In the genomic region with DNA sequence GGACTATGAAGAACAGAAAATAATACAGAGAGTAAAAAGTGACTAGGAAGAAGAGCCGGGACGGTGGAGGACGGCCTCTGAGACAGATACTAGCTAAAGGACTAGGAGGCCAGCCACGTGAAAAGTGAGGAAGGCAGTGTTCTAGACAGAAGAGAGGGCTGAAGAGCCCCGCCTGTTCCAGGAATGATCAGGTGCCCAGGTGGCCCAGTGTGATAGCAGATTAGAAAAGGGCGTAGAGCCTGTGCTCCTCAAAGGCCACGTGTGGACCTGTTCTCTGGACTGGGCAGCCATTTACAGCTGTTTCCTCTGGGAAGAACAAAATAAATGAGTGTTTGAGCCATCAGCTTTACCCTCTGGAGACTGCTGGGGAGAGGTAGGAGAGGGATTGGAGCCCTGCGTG, we compare ENCODE assay signal across 11 mouse cellular contexts. TPM values are rescaled to one million over a fixed set of nuclear protein-coding genes. Genes with fewer than 3 reads are reported as not detected.
DNase-seq lines count a peak whose midpoint lies in the region; ATAC-seq and TF ChIP-seq lines count a peak whose summit lies in the region.
"Had no signal": no experiment of that assay in that cellular context is flagged by ENCODE, and none has a peak within 500 bp of the region (broad histone marks: within the 10 kb centered on the region; RNA-seq: fewer than 3 reads in every experiment).

No protein-coding gene starts in this region.

- peaks cover 22% of the 10 kb centered on the region for H3K4me1 ChIP-seq in G1E (ENCODE audit: insufficient read depth, low read depth, low read length)
- H3K4me1 ChIP-seq in intestine, postnatal 0 days (replicated peaks; ENCODE audit: control insufficient read depth, insufficient read depth, low read length), result no peaks in the 10 kb centered on the region
- H3K4me1 ChIP-seq in midbrain, embryonic 13.5 days (replicated peaks), result no peaks in the 10 kb centered on the region
- H3K4me1 ChIP-seq: hindbrain, embryonic 15.5 days had no signal

- H3K9ac ChIP-seq in intestine, postnatal 0 days (ENCODE audit: low read depth, low read length), result 0 out of 2 replicates have a peak overlapping the region, but pooled peaks have one; percentile 3
- no peak overlapping the region for H3K9ac ChIP-seq in midbrain, embryonic 13.5 days (replicated peaks)
- H3K9ac ChIP-seq: hindbrain, embryonic 15.5 days had no signal

- no peak for TF ChIP-seq CTCF in G1E (IDR thresholded peaks at IDR 0.05; ENCODE audit: low read depth, low read length)
- no peak for TF ChIP-seq CTCF in intestine, postnatal 0 days (IDR thresholded peaks at IDR 0.05; ENCODE audit: low read depth)

- peak; percentile 81 for ATAC-seq in G1E (ENCODE audit: extremely low read depth, insufficient number of reproducible peaks, low FRiP score, poor library complexity, severe bottlenecking)
- peak; percentile 82 for ATAC-seq in intestine, postnatal 0 days
- ATAC-seq in midbrain, embryonic 13.5 days, result no peak

- no peak overlapping the region for H3K4me2 ChIP-seq in intestine, postnatal 0 days (replicated peaks; ENCODE audit: low read depth)
- no peak overlapping the region for H3K4me2 ChIP-seq in midbrain, embryonic 13.5 days (replicated peaks)
- H3K4me2 ChIP-seq: hindbrain, embryonic 15.5 days had no signal

- peaks cover 18% of the 10 kb centered on the region for H3K36me3 ChIP-seq in G1E (replicated peaks)
- 0 out of 2 replicates have a peak, but pooled peaks cover 2% of the 10 kb centered on the region for H3K36me3 ChIP-seq in intestine, postnatal 0 days (ENCODE audit: control insufficient read depth, insufficient read depth)
- no peaks in the 10 kb centered on the region for H3K36me3 ChIP-seq in midbrain, embryonic 13.5 days
- H3K36me3 ChIP-seq: hindbrain, embryonic 15.5 days had no signal

- no peaks in the 10 kb centered on the region for H3K27me3 ChIP-seq in G1E (ENCODE audit: insufficient read depth, low read length)
- no peaks in the 10 kb centered on the region for H3K27me3 ChIP-seq in intestine, postnatal 0 days (replicated peaks; ENCODE audit: control insufficient read depth, insufficient read depth, low read length)
- H3K27me3 ChIP-seq in midbrain, embryonic 13.5 days, result no peaks in the 10 kb centered on the region
- H3K27me3 ChIP-seq: hindbrain, embryonic 15.5 days; megakaryocyte, embryonic 14.5 days had no signal

- H3K9me3 ChIP-seq in G1E (replicated peaks), result no peaks in the 10 kb centered on the region
- no peaks in the 10 kb centered on the region for H3K9me3 ChIP-seq in intestine, postnatal 0 days (ENCODE audit: control insufficient read depth)
- no peaks in the 10 kb centered on the region for H3K9me3 ChIP-seq in midbrain, embryonic 13.5 days
- H3K9me3 ChIP-seq: hindbrain, embryonic 15.5 days; megakaryocyte, embryonic 14.5 days had no signal

- intact Hi-C loops in left cerebral cortex, postnatal 14 days (cut with DNase I), result no loop called here

- WGBS in intestine, postnatal 0 days, result 56% methylated on average over 8 of the region's 8 CpGs
- 72% methylated on average over 8 of the region's 8 CpGs for WGBS in midbrain, embryonic 13.5 days

- H3K27ac ChIP-seq in intestine, postnatal 0 days (ENCODE audit: low read depth, low read length), result no peak overlapping the region
- no peak overlapping the region for H3K27ac ChIP-seq in midbrain, embryonic 13.5 days
- H3K27ac ChIP-seq: hindbrain, embryonic 15.5 days had no signal

- peak; percentile 11 for DNase-seq in G1E (ENCODE audit: low spot score)
- peak; percentile 30 for DNase-seq in R1 (ENCODE audit: low read depth, low spot score)
- peak; percentile 51 to 59 for DNase-seq in spleen, postnatal 14 days (ENCODE audit: low spot score in 2 of 2)
- no peak for DNase-seq in retina, postnatal 1 day
- no peak for DNase-seq in left cerebral cortex, postnatal 14 days (ENCODE audit: low spot score in 2 of 2)
- DNase-seq: kidney, postnatal 14 days; lung, adult 18-20 months had no signal

- H3K4me3 ChIP-seq in G1E (ENCODE audit: low read depth, low read length), result peak overlapping the region; percentile 16; the same call in 1 of the 2 replicates
- H3K4me3 ChIP-seq in intestine, postnatal 0 days (ENCODE audit: low read depth, low read length), result no peak overlapping the region
- no peak overlapping the region for H3K4me3 ChIP-seq in midbrain, embryonic 13.5 days (replicated peaks)
- H3K4me3 ChIP-seq: hindbrain, embryonic 15.5 days; megakaryocyte, embryonic 14.5 days had no signal

RNA-seq across cellular contexts. Expression of a gene that starts 49.8 kb away (rescaled TPM):
- total RNA-seq in G1E (2014; fragmentation: Nextera tagmentation) (51.2 and 146 TPM in 2 replicates), G1E (2017) (15.3 and 24.5 TPM in 2 replicates)
- polyA plus RNA-seq in G1E (2012), result 10.0 and 14.2 TPM in 2 replicates
- 6.5 and 8.9 TPM in 2 replicates for polyA plus RNA-seq in intestine, postnatal 0 days (2015; fragmentation: Nextera tagmentation; extraction: Ambion mirVana)
- 100 to 1,000 TPM; 127 to 131 TPM for total RNA-seq in left cerebral cortex, postnatal 14 days (2021)
- 48.7 and 51.0 TPM in 2 replicates for polyA plus RNA-seq in midbrain, embryonic 13.5 days (2015; fragmentation: Nextera tagmentation; extraction: Ambion mirVana)

Comparison
In these comparisons a context has a peak if more than half of its experiments do, and no peak if none do; other contexts are left out.
1. DNase-seq: peak in G1E (single experiment), R1 (single experiment) and spleen, postnatal 14 days (2 of 2); none in retina, postnatal 1 day (single experiment) and left cerebral cortex, postnatal 14 days (0 of 2).